Mouse (Mus musculus) ES-E14 (cell line): Measurements from ENCODE around the gene Glis2. TPM values are rescaled to one million over a fixed set of nuclear protein-coding genes. Genes with fewer than 3 reads are reported as not detected.
A peak's percentile ranks its signal among the peaks of the same experiment; 100 is the strongest.

Source experiments
- DNase-seq: peaks from one replicate; pipeline ENCODE4 v3.0.0-alpha.2; 2013; ENCODE audit warnings: low read depth, low spot score
- H3K27ac ChIP-seq: 2 replicates; pipeline ENCODE4 v1.5.1; 2012; ENCODE audit warnings: low read depth, mild to moderate bottlenecking, low read length, moderate library complexity, mixed read lengths; ENCODE audit not compliant: poor library complexity, insufficient read depth, severe bottlenecking
- H3K36me3 ChIP-seq: 2 replicates; pipeline ENCODE4 v1.6.1; 2012; ENCODE audit warnings: mild to moderate bottlenecking, low read length, moderate library complexity, mixed read lengths; ENCODE audit not compliant: control insufficient read depth, poor library complexity, insufficient read depth, severe bottlenecking
- H3K4me1 ChIP-seq, 2 experiments: fragments of 150-350 bp in 1 of 2; sonication (generic) in 1 of 2; 2 replicates each; pipeline ENCODE4 v1.6.1; 2012; ENCODE audit warnings: low read length in 2 of 2, mild to moderate bottlenecking in 1 of 2, mixed read lengths in 1 of 2; ENCODE audit not compliant: control insufficient read depth in 2 of 2, insufficient read depth in 2 of 2, poor library complexity in 1 of 2
- H3K4me3 ChIP-seq, 2 experiments: fragments of 150-350 bp in 1 of 2; sonication (generic) in 1 of 2; 2 replicates each; pipeline ENCODE4 v1.5.1; 2012; ENCODE audit warnings: low read length in 2 of 2, low read depth in 1 of 2, mild to moderate bottlenecking in 1 of 2, mixed read lengths in 1 of 2; ENCODE audit not compliant: insufficient read depth in 1 of 2, poor library complexity in 1 of 2, severe bottlenecking in 1 of 2
- H3K9ac ChIP-seq: 2 replicates; pipeline ENCODE4 v1.6.1; 2012; ENCODE audit warnings: low read depth, mild to moderate bottlenecking, low read length, mixed read lengths; ENCODE audit not compliant: poor library complexity, insufficient read depth, severe bottlenecking
- H3K9me3 ChIP-seq: fragments of 150-350 bp; sonication (generic); 2 replicates; pipeline ENCODE4 v1.6.1; 2012; ENCODE audit warnings: low read depth, mild to moderate bottlenecking, low read length; ENCODE audit not compliant: control insufficient read depth, insufficient read depth
- CHD2 ChIP-seq: IDR thresholded peaks from 2 replicates; pipeline ENCODE4 v1.6.1; 2014; ENCODE audit warnings: mild to moderate bottlenecking, low read depth, low read length, inconsistent platforms
- HCFC1 ChIP-seq: IDR thresholded peaks from 2 replicates; pipeline ENCODE4 v1.6.1; 2012; ENCODE audit warnings: low read length, inconsistent platforms, borderline replicate concordance; ENCODE audit not compliant: insufficient read depth
- MAFK ChIP-seq: IDR thresholded peaks from 2 replicates; pipeline ENCODE4 v1.6.1; 2014; ENCODE audit warnings: mild to moderate bottlenecking, low read depth, low read length, inconsistent platforms; ENCODE audit not compliant: insufficient read depth
- ZC3H11A ChIP-seq: IDR thresholded peaks from 2 replicates; pipeline ENCODE4 v1.6.1; 2012; ENCODE audit warnings: low read depth, mild to moderate bottlenecking, inconsistent platforms, low read length, borderline replicate concordance
- ZNF384 ChIP-seq: IDR thresholded peaks from 2 replicates; pipeline ENCODE4 v1.6.1; 2012; ENCODE audit warnings: low read depth, low read length, inconsistent platforms
- in situ Hi-C, 2 experiments: fragments of 600-800 bp; cut with MboI; formaldehyde crosslinking; loops; one replicate each; pipeline ENCODE4 v1.15.1; 2025; ENCODE audit warnings: low sequenced_read_pairs in 2 of 2, inconsistent platforms in 1 of 2; ENCODE audit not compliant: unreplicated experiment in 2 of 2
- total RNA-seq: library from RNA; depleted of rRNA; stranded (reverse); fragments of 300-350 nt; gene quantifications from 2 replicates; pipeline ENCODE4 v1.2.3, GENCODE M21; 2012

The Glis2 gene
- total RNA-seq, 1 experiment: 18.2 TPM

GRCm38 (mm10) chr16:4558980-4559631 is 35.4 kb upstream of the Glis2 start:
- Histone ChIP-seq H3K9me3 (no peaks in the 10 kb centered on the region), H3K9ac (peak overlapping the region; percentile 91), H3K36me3 (peaks cover 2% of the 10 kb centered on the region; the same call in 1 of the 2 replicates), H3K4me3 (peak overlapping the region; percentile 80 to 83), H3K27ac (peak overlapping the region; percentile 82), H3K4me1 (peaks cover 0 to 6% of the 10 kb centered on the region in 2 experiments; a peak in 1 of 4 replicates)
- in situ Hi-C loops: no loop called here
- TF ChIP-seq HCFC1 (peak; percentile 16; the same call in 1 of the 2 replicates), ZC3H11A (no peak), MAFK (no peak), CHD2 (no peak), ZNF384 (no peak)
- peak; percentile 33 for DNase-seq

- H3K9ac ChIP-seq: peak within 1 kb of the TSS; percentile 91
- H3K4me1 ChIP-seq: peaks cover 0 to 6% of the 10 kb centered on the region in 2 experiments; a peak in 1 of 4 replicates
- H3K27ac ChIP-seq: peak within 1 kb of the TSS; percentile 82
- DNase-seq: peak; percentile 85
- H3K4me3 ChIP-seq: peak within 1 kb of the TSS; percentile 80 to 83
- no peaks in the 10 kb centered on the region for H3K9me3 ChIP-seq
- TF ChIP-seq ZNF384 (peak; percentile 97), ZC3H11A (no peak)
- peaks cover 2% of the 10 kb centered on the region; the same call in 1 of the 2 replicates for H3K36me3 ChIP-seq
- in situ Hi-C loops: no loop called here
Measured at GRCm38 (mm10) chr16:4559715-4560144, 34.8 kb upstream of the Glis2 start, which contains the start of gene Tfap4. Gene Tfap4 (minus strand): TSS chr16:4559854.

GRCm38 (mm10) chr16:4560145-4560952 is 34.2 kb upstream of the Glis2 start:
- DNase-seq: peak; percentile 93
- Histone ChIP-seq H3K27ac (peak overlapping the region; percentile 71), H3K4me3 (peak overlapping the region; percentile 80 to 83), H3K9ac (peak overlapping the region; percentile 74), H3K4me1 (peaks cover 0 to 6% of the 10 kb centered on the region in 2 experiments; a peak in 2 of 4 replicates), H3K9me3 (no peaks in the 10 kb centered on the region), H3K36me3 (peaks cover 2% of the 10 kb centered on the region; the same call in 1 of the 2 replicates)
- 0 out of 2 replicates have a peak, but pooled peaks have one; percentile 36 for TF ChIP-seq ZNF384
- no peak for TF ChIP-seq MAFK
- no peak; the same call in none of the 2 replicates for TF ChIP-seq HCFC1
- in situ Hi-C loops: no loop called here

- H3K9ac ChIP-seq: no peak overlapping the region
- no peaks in the 10 kb centered on the region for H3K9me3 ChIP-seq
- H3K4me3 ChIP-seq: no peak overlapping the region
- in situ Hi-C loops: no loop called here
- no peak overlapping the region for H3K27ac ChIP-seq
- H3K36me3 ChIP-seq: no peaks in the 10 kb centered on the region
- TF ChIP-seq ZNF384: no peak
- TF ChIP-seq CHD2: no peak
- no peak for TF ChIP-seq HCFC1
- no peak for TF ChIP-seq MAFK
- TF ChIP-seq ZC3H11A: peak; percentile 49; the same call in 1 of the 2 replicates
- H3K4me1 ChIP-seq: peaks cover 0 to 7% of the 10 kb centered on the region in 2 experiments; a peak in 2 of 4 replicates
- peak; percentile 87 for DNase-seq
Measured at GRCm38 (mm10) chr16:4567912-4568311, 26.6 kb upstream of the Glis2 start.
